Mouse (Mus musculus): ENCODE measurements at regions not wholly inside any gene's neighbourhood (a gene's known extent, or its start where the extent isn't known, plus 50 kb on each side); places are given as distances from the start of the nearest gene placed in this dataset.

DNA sequence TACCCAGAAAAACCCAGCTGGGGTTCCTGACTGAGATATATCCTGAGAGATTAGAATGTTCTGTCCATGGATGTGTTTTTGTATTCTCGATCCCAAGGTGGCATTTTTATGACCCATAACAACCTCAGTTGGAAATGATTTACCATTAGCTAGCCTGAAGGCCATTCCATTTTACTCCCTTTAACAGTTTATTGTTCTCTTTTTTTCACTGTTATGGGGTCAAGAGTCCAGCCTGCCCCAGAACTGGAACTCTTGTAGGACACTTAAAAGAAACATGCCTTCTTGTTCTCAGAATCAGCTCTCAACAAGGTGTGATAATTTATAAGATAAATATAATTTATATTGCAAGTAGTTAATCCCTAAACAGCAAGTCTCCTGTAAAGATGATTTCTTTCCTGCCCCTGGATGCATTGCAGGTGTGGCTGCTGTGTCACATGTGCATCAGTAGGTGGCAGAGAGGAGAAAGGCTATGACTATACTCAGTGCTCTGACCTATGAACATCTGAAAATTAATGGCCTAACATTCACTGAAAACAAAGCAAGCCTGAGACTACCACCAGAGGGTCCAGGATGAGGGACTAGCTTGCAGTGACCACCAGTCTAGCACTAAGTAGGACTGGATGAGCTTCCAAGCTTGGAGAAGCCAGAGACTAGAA, 181.6 kb upstream of the Gm527 start:
- DNase-seq (ENCODE audit: low spot score in 2 of 2) = no peak

DNA sequence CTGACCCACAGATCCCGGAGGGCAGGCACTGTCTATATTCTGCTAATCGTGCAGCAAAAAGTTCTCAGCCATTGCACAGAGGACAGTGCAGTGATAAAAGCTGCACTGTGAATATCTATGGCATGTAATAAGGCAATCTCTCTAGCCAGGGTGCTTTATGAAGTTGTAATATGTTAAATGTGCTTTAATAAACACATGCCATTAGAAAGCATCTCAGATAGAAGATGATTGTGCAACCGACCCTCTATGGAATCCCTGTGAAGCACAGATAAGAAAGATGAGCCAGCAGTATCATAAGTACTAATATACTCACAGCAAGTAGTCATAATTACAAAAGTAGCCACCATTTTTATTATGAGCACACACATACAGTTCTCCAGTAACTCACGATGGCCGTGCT, 214.3 kb upstream of the Gm527 start:
- DNase-seq (ENCODE audit: low spot score in 2 of 2) = no peak

DNA sequence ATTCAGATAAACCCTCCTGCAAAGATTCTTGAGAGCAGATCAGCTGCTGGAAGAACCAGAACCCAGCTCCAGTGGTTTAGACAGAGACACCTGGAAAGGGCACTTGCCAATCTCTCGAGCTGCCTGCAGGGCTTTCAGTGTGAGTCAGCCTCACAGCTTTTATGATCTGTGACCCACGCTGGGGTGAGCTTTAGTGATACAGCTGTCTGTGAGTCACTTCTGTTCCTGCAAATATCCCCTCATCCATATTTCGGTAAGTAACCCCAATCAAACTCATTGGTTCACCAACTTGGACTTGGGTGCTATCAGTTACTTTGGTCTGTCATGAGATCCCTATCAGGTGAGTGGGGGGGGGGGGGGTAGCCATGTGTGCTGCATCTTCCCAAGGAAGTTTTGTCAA, 216.6 kb upstream of the Gm527 start:
- no peak for DNase-seq (ENCODE audit: low spot score in 2 of 2)

DNA sequence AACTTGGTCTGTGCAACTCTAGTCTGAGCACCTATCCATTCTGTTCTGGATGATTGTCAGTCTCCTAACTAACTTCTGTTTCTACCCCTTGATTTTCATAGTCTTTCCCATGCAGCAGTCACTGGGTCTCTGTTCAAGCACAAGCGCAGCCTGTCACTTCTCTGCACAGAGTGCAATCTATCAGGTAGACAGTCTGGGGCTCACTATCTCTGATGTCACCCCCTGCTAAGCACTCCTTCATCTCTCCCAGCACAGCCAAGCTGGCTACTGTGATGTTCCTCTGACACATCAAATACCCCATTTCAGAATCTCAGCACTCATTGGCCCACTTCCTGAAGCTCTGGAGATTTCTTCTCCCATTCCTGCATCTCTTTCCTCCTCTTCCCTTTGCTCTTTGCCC, 220.9 kb upstream of the Fscb start:
- no peak for DNase-seq (ENCODE audit: low spot score in 2 of 2)

GRCm38 (mm10) chr12:64692196-64693169, 218.0 kb upstream of the Fscb start:
- DNase-seq (ENCODE audit: low spot score in 2 of 2) = no peak

GRCm38 (mm10) chr12:64689642-64690041, 215.2 kb upstream of the Fscb start:
- no peak for DNase-seq (ENCODE audit: low spot score in 2 of 2)

DNA sequence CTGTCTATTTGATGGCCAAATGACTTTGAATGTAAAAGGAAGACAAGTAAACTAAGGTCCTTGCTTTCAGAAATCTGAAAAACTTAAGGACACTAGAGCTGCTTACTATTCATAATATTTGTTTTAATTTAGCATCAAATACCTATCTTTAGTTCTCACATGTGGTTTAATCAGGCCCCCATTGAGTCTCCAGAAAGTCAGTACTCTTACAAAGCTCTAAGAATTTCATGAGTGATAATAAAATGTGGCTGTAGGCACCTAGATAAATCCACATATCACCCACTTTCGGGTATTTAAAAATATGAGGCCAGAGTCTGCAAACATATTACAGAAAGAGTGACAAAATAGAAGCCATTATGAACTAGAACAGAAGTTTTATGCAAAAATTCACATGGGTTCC, 214.1 kb upstream of the Fscb start:
- DNase-seq (ENCODE audit: low spot score in 2 of 2) = no peak

DNA sequence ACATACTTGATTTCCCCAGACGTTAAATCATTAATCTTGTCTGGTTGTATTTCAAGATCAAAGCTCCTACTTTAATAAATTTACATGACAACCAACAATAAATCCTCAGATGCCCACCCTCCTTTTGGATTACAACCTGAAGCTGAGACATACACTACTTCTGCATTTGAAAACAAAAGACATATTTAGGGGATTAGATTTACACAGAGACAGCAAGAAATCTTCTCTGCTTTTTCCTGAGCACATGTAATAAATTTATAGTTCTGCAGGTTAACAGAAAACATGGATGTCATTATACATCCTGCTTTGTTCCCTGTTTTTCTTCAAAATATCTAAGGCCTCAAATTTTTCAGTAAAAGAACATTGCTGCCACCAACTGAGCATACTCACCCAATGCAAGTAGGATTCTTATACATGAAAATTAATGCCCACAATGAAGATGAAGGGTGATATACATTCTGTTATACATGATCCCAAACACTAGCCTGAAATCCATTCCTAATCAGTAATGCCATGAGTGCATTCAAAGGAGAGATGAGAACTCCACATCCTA, 166.4 kb upstream of the Fscb start:
- DNase-seq (ENCODE audit: low spot score in 2 of 2) = peak in 1 of 2 experiments; percentile 22

GRCm38 (mm10) chr12:64614877-64615276, 140.4 kb upstream of the Fscb start:
- DNase-seq (ENCODE audit: low spot score in 2 of 2) = no peak
